Mouse (Mus musculus) megakaryocyte progenitor cell, adult 5-6 weeks (primary cell): ENCODE data around the gene Shc3. TPM values are rescaled to one million over a fixed set of nuclear protein-coding genes. Genes with fewer than 3 reads are reported as not detected.

Experiments used
- ATAC-seq: replicated peaks from 2 replicates; pipeline ENCODE4 v1.8.0; 2016; ENCODE audit warnings: mild to moderate bottlenecking, moderate TSS enrichment, inconsistent platforms; ENCODE audit not compliant: poor library complexity
- total RNA-seq, 2 experiments: library from RNA; stranded (forward) in 1 of 2; stranded (reverse) in 1 of 2; fragments of 157-497, 149-512 nt in 1 of 2; fragments of 200-1000 nt in 1 of 2; gene quantifications; 2 replicates each; pipeline versions ENCODE4 v1.2.3 to v1.2.4; 2015 to 2017

Shc3 gene
- total RNA-seq, 2 experiments from 2014 or later = not detected

DNA sequence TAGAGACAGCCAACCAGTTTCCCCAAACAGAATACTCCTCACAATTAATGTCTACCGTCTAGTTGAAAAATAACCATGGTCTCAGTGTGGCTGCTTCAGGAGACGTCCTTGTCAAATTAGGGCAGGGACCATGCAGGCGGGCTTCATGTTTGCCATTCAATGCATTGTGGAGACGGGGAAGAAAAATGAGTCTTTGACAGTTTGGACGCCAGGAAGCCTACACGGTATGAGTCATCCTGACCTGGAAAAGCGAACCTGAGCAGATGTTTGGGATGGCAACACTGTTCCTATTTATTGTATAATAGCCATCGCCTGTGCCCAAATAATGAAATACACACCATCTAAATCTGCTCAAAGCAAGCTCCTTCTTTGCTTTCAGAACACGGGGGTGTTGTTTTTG is 83.9 kb downstream of the Shc3 start:
- no peak for ATAC-seq

DNA sequence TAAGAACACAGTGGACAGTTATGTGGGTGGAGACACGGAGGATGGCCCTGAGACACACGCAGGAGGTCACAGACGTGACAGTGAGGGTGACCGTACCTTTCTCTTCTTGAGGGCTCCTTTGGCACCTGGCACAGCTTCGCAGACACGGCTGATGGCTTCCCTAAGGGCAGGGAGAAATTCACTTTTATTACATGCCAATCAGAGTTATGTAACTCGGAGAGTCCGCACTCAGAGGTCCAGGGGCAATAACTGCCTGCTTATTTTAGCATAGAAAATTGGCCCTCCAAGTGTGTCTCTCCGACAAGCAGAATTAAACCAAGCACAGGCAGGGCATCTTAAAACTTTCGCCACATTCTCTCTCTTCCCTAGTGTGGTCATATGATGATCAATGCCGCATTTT is 86.4 kb downstream of the Shc3 start:
- ATAC-seq = no peak

DNA sequence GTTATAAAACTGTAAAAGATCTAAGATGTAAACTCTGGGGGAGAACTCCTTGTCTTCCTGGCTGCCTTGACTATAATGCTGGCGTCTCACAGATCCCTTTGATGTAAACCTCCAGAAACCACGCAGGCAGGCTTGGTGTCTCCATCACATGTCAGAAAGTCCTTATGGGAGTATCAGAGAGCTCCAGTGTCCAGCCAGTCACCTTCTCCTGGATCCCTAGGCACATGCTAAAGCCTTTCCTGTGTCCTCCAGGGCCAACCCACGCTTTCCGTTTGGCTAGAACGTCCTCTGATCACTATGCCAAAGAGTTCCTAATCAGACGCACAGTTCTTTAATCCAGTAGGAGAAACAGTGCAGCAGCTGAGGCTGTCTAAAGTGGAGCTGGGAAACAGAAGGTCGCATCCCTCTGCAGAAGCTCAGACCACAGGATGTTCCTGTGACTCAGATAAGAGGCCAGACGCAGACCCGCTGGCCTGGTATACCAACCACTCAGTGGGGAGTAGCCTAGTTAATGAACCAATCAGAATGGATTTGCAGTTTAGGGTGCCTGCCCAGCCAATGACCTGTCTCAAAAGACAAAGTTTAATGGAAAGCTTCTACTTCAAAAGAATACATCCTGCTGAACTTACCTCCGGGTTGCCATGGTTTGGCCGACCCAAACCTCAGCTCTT is 88.7 kb downstream of the Shc3 start:
- ATAC-seq = peak; percentile 39

DNA sequence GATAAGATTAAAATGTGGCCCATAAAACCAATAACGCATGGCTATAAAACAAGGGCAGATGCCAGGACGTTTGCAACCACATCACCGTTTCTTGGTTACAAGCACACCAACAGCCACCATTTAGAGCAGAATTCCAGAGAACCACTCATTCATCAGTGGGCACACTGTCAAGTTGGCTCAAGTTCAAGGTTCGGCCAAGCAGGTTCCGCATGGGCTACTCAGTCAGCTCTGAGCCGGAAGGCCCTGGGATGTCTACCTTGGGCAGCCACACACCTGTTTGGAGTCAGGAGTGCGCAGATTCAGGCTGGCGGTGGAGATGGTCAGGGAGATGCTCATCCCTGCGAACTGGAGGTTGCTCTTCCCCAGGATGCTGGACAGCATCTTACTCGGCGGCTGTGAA is 89.4 kb downstream of the Shc3 start:
- no peak for ATAC-seq

DNA sequence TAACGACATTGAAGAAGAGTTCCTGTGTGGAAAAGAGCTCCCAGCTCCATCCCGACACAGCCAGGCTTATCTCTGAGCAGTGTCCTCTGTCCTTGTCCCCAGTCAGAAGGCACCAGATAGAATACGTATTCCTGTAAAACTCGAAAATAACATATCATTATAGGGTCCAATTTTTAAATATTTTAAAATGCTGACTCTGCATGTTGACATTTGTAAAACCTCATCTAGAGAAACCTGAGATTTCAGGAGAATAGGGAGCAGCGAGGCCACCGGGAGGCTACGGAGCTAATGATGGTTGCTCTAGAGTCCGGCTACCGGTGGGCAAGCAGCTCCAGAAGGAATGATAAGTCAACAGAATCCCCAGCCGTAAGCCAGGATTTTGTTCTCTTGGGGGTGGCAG is 92.2 kb downstream of the Shc3 start:
- no peak for ATAC-seq

DNA sequence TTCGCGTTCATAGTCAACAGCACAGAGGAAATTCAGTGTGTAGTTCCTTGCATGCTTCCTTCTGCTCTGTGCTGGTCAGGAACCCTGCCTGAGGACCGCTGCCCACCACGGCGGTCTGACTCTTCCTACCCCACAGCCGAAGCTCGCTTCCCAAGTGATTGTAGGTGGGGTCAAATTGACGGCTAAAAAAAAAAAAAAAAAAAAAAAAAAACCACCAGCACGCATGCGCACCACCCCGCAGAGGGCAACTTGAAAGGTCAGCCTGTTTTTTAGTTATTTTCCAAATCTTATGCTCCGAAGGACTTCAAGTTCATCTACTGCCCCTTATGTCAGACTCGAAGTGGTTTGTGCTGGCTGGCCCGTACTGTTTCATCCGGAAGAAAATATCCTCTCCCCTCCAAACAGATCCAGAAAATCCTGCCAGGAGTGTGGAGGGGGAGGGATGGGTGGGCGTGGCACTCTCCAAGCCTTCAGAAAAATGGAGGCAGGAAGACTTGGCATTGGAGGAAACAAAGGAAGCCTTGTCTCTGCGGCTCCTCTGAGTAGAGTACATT is 100.4 kb downstream of the Shc3 start:
- ATAC-seq = no peak

DNA sequence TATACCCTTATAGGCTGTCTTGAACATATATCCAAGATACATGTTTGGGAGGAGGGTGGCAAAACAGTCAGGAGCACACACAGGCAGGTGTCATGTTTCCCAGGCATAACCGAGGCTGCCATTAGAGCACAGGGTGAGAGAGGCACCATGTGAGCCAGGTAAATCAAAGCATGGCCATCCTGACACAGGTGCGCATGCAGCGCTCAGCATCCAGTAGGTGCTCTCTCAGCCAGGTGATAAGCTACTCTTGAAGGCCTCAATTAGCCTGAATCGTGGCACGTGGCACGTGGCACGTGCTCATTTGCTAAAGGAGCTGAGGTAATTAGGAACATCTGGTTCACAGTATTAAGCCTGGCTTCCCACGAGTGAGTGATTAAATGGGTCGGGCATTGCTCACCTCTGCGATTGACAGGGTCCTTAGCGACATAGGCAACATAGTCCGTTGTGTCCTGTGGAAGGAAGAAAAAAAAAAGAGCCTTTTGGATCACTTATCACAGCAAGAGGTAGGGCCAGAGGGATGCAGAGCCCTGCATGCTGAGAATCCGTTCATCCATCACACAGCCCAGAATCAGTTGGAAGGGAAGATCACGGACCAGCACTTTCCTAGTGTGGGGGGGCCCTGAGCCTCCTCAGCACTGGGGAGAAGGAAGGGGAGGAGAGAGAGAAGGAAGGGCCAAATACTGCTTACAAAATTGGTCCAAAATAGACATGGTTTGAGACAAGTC is 102.9 kb downstream of the Shc3 start:
- no peak for ATAC-seq

DNA sequence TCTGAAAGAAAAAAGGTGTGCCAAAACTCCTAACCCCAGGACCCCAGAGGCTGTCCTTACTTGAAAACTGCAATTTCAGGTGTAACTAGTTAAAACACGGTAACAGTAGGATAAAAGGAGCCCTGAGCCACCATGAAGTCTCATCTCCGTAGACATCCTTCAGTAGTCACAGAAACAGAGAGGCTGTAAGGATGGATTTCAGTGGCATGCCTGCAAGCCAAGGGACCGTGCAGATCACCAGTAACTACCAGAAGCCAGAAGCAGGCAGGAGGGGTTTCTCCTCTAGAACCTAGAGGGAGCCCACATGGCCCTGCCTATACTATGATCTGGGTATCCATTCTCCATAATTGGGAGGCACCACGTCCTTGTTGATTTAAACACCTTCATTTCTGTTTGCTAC is 104.9 kb downstream of the Shc3 start:
- ATAC-seq = no peak

DNA sequence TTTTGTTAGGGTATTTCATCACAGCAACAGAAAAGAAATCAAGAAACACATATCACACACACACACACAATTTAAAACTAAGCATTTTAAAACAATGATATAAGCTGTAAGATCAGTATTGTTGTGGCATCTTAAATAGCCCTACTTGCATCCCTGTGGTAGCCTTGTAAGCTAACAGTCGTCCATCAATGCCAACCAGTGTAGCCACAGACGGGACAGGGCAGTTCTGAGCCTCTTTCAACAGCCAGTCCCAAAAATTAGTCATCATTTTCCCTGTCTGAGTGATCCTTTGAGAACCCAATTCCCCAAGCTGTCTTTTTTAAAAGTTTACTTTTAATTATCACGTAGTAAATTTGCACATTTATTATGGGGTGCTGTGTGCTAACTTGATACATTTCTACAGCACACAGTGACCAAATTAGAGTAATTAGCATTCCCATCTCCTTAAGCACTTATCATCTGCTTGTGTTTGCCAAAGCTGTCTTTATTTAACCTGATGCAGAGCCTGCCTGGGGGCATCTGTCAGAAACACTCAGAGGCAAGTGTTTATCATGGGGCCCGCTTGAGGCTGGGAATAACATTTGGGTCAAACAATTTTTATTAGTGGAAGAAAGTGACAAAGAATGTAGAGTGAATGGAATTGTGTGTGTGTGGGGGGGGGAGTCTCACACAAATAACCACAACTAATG is 112.9 kb downstream of the Shc3 start:
- no peak for ATAC-seq

DNA sequence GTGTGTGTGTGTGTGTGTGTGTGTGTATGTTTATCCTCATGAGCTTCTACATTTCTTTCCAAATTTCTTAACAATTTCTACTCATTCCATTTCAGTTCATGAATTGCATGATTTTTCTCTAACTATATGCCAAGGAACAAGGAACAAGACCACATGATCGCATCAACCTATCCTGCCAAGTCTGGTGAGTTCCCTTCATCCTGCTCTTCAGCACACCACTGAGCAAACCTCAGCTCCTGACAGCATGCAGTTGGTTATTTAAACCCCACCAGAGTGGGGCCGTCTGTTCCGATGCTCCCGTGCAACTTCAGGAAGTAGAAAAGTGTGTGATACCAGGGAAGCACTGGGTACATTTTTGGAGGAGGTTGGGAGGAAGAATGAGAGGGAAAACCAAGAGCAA is 122.7 kb downstream of the Shc3 start:
- ATAC-seq = no peak

DNA sequence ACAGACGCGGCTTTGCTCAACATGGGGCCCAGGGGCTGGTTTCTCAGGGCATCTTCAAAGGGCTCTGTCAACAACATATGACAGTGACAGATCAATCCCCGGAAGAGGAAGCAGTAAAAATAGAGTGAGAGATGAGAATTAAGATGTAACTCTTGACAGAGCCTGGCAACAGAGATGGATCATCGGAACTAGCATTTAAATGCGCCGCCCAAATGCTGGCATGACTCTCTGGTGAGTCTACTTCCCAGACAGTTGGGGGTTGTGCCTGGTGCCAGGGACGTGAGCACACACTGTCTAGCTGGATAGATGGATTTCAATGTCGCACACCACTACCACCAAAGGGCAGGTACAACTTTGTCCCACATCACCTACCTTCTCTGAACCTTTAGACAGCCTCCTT is 126.3 kb downstream of the Shc3 start:
- no peak for ATAC-seq

DNA sequence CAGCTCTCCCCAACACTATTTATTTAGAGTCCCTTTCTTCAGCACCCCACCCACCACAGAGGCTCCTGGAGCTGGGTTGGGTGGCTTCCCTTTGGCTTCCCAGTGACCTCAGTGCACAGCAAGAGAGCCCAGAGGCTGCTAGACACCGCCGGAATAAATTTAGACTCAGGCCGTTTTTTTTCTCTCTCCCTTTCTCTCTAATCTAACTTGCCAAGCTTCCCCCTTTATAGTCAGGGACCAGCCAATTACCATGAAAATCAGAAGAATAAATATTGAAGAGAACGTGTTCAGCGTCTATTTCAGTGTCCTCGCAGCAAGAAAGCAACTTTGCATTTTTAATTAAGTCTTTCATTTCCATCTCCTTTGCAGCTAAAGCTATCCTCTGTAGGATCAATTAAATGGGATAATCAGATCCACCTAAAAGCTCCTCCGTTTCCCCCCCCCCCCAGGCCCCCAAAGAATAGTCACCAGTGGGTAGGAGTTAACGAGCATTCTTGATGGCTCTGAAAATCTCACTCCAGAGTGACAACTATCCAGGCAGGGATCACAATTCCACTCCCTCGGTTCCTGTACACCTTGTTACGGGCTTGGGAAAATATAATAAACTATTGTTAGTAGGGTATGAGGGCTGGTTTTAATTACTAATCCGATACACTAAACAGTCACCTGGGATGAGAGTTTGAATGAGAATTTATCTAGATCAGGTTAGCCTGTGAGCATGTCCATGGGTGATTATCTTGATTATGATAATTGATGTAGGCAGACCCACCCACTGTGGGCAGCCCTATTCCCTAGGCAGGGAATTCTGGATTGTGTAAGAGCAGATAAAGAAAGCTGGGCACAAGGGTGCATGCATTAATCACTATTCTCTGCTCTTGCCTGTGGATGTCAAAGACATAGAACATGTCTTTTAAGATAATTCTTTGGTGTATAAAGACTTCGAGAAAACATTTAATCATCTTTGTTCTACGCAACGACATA is 131.8 kb downstream of the Shc3 start:
- no peak for ATAC-seq

DNA sequence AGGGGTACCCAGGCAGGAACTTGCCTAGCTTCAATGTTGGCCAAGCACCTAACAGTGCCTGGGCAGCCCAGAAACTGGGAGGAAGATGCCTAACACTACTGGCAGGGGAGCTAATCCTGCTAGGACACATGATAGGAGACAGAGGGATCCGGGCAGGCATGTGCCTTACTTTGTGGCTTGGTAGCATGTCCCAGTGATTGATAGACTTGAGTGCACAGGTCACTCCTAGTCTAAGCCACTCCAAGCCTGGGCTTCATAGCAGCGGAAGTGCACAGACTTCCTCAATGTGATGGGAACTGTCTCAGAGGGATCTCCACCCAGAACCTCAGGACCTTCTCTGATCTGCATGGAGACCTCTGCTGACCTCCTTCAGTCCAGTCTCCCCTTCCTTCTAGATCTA is 134.1 kb downstream of the Shc3 start:
- ATAC-seq = no peak

DNA sequence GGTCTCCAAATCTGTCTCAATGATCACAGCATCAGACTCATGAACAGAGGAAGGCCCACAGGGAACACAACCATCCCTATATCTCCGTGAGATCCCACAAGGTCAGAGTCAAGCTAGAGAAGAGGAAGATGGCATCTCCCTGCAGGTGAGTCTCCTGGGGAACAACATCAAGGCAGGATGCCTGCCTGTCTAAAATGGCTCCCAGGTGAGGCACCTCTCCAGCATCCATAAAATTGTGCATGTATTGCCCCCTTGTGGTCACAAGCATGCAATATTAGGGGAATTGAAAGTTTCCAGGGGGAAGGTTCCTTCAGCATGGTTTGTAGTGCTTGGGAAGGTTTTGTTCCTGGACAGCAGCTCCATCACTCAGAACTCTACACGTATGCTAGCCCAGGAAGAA is 134.8 kb downstream of the Shc3 start:
- peak; percentile 44; the same call in 1 of the 2 replicates for ATAC-seq

DNA sequence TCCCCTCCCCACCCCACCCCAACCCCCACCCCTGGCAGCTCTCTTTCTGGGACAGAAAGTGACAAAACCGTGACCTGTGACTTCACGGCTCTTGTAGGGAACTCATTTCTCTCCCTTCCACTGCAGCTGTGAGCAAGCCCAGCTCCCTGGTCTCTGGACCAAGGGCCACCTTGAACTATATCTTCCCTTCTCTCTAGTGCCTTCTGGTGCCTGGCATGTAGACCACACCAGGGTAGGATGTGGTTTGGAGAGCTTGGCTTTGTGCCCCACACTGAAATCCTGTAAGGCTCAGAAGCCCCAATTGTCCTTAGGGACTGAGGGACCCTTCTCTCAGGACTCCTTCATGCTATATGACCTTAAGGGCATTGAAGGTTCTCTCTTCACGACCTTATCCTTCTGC is 135.8 kb downstream of the Shc3 start:
- peak; percentile 26; the same call in 1 of the 2 replicates for ATAC-seq

DNA sequence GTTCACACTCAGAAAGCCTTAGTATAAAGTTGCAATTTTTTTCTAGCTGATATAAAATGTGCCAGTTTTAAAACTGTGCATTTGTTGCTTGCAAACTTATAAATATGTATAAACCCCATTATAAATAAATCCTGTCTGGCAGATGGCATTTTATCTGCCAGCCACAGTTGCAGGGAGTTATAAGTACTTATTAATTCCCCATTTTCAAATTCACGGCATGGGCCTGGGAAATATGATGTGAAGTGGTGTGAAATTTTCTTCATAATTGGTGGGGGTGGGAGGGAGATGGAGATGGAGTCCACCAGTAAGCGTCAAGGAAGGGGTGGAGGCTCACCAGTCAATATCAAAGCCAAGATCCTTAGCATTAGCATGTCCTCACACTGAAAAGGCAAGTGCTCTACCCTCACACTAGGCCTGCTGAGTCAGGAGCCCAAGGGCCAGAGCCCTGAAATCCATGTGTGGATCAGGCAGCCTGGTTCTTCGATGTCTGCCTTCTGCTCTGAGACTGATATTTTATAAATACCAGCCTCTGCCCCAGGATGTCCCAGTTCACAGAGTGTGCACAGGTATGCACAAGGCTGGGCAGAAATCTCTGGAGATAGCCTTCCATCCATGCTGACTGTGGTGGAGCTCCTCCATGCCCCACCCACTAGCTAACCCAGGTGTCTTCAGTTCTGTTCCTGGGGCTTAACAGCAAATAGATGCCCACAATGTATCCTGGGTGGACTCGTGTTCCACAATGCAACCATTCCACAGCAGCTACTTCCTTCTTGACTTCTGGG is 143.4 kb downstream of the Shc3 start:
- no peak for ATAC-seq

DNA sequence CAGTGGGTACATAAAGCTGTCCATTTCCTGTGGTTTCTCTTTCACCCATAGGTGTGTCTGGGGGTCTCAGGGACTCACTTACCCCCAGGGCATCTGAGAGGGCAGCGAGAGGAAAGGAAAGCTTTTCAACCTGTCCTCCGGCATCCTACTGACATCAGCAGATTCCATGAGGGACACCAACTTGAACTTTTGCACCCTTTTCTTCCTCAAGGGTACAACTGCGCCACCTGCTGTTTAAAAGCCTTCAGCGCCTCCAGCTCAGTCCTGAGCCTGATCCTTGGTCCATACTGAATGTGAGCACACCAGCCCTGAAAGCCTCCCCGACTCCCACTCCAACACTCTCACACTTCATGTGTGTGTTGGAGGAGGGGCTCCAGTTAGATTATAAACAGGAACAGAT is 144.6 kb downstream of the Shc3 start:
- peak; percentile 88 for ATAC-seq

DNA sequence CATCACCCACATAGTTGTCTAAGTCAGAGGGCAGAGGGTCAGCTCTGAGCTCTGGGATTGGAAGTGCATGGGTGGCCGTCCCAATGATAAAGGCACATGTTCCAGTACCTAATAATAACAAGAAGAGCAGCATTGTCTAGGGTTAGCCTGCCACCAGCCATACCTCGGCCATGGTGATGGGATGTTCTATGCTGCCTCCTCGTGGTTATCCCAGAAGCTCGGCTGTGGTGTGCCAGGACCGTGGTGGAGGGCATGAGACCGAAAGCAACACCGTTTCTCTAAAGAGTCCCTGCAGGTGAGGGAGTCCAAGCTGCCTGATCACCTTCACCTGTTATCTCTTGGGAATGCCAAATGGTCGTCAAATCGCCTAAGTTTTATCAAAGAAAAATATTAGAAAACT is 145.6 kb downstream of the Shc3 start:
- ATAC-seq = peak; percentile 37; the same call in 1 of the 2 replicates

DNA sequence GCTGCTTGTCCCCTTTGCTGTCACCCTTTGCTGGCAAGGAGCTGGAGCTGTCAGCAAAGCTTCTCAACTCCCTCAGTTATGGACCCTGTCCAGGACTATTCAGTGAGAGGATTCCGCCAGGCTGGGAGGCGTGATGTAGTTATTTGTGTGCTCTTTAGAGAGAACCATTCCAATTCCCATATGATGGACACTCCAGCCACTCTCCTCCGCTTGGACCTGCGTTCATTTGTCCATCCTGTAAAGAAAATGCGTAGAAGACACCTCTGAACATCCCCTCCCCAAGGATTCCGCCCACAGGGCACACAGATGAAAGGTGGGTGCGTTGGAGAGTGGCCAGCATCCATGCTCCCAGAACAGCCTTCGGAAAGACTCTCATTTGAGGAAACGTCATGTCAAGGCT is 148.4 kb downstream of the Shc3 start:
- ATAC-seq = no peak

DNA sequence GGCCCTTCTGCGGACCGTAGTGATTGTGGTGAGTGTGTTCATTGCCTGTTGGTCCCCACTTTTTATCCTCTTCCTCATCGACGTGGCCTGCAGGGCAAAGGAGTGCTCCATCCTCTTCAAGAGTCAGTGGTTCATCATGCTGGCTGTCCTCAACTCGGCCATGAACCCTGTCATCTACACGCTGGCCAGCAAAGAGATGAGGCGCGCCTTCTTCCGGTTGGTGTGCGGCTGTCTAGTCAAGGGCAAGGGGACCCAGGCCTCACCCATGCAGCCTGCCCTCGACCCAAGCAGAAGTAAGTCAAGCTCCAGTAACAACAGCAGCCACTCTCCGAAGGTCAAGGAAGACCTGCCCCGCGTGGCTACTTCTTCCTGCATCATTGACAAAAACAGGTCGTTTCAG is 149.7 kb downstream of the Shc3 start:
- no peak for ATAC-seq
